Mouse (Mus musculus) heart, embryonic 12.5 days (tissue): ENCODE results near the gene Tanc1. TPM values are rescaled to one million over a fixed set of nuclear protein-coding genes. Genes with fewer than 3 reads are reported as not detected.

ENCODE experiments used
- ATAC-seq: fragments of 200-750 bp; cut with Nextera tagmentation; 2 replicates; pipeline ENCODE4 v1.8.0; 2017; ENCODE audit warnings: moderate TSS enrichment, moderate library complexity; ENCODE audit not compliant: insufficient number of reproducible peaks, low FRiP score
- H3K27ac ChIP-seq: fragments of 300-500 bp; sonication (generic); 2 replicates; pipeline ENCODE4 v1.5.1; 2016; ENCODE audit warnings: mild to moderate bottlenecking, moderate library complexity; ENCODE audit not compliant: poor library complexity, severe bottlenecking
- H3K27me3 ChIP-seq: fragments of 300-500 bp; sonication (generic); replicated peaks from 2 replicates; pipeline ENCODE4 v1.6.1; 2016; ENCODE audit warnings: mild to moderate bottlenecking, moderate library complexity
- H3K36me3 ChIP-seq: fragments of 300-500 bp; sonication (generic); 2 replicates; pipeline ENCODE4 v1.6.1; 2016; ENCODE audit warnings: mild to moderate bottlenecking, moderate library complexity
- H3K4me1 ChIP-seq: fragments of 300-500 bp; sonication (generic); replicated peaks from 2 replicates; pipeline ENCODE4 v1.6.1; 2016; ENCODE audit warnings: mild to moderate bottlenecking
- H3K4me2 ChIP-seq: fragments of 300-500 bp; sonication (generic); 2 replicates; pipeline ENCODE4 v1.6.1; 2016; ENCODE audit warnings: mild to moderate bottlenecking, moderate library complexity
- H3K4me3 ChIP-seq: fragments of 300-500 bp; sonication (generic); 2 replicates; pipeline ENCODE4 v1.5.1; 2016; ENCODE audit warnings: mild to moderate bottlenecking
- H3K9ac ChIP-seq: fragments of 300-500 bp; sonication (generic); 2 replicates; pipeline ENCODE4 v1.6.1; 2016; ENCODE audit warnings: mild to moderate bottlenecking, moderate library complexity
- H3K9me3 ChIP-seq: fragments of 300-500 bp; sonication (generic); replicated peaks from 2 replicates; pipeline ENCODE4 v1.6.1; 2016; ENCODE audit warnings: mild to moderate bottlenecking, moderate library complexity
- WGBS: fragments of 180-500 bp; shearing (Covaris S2); methylation state at CpG from one replicate; pipeline ENCODE4 v1.1.7; 2016; 5-methylcytosine and 5-hydroxymethylcytosine counted together
- polyA plus RNA-seq: library from polyadenylated mRNA; unstranded; fragments of >200 nt; fragmentation: Nextera tagmentation; extraction: Ambion mirVana; gene quantifications from 2 replicates; pipeline ENCODE4 v1.2.1, GENCODE M21; 2016

Gene Tanc1
- polyA plus RNA-seq, 1 experiment from 2014 or later, result 37.4 TPM

GRCm38 (mm10) chr2:59628057-59628901, 16.4 kb downstream of the Tanc1 start:
- Histone ChIP-seq H3K27ac (peak overlapping the region; percentile 83), H3K9me3 (no peaks in the 10 kb centered on the region), H3K4me1 (peaks cover 72% of the 10 kb centered on the region), H3K36me3 (peaks cover 4% of the 10 kb centered on the region; the same call in 1 of the 2 replicates), H3K4me2 (peak overlapping the region; percentile 11), H3K27me3 (no peaks in the 10 kb centered on the region), H3K9ac (no peak overlapping the region), H3K4me3 (no peak overlapping the region)
- 44% methylated on average over 17 of the region's 17 CpGs for WGBS
- ATAC-seq, result peak; percentile 26; the same call in 1 of the 2 replicates

- H3K27me3 ChIP-seq, result no peaks in the 10 kb centered on the region
- no peak overlapping the region for H3K4me2 ChIP-seq
- no peaks in the 10 kb centered on the region for H3K36me3 ChIP-seq
- no peak overlapping the region for H3K4me3 ChIP-seq
- peaks cover 67% of the 10 kb centered on the region for H3K4me1 ChIP-seq
- ATAC-seq, result no peak
- peak overlapping the region; percentile 17; the same call in 1 of the 2 replicates for H3K27ac ChIP-seq
- WGBS, result 61% methylated on average over 4 of the region's 4 CpGs
- H3K9me3 ChIP-seq, result peaks cover 4% of the 10 kb centered on the region; the same call in 1 of the 2 replicates
- no peak overlapping the region for H3K9ac ChIP-seq
Observed at GRCm38 (mm10) chr2:59629829-59630228, 18.0 kb downstream of the Tanc1 start.

GRCm38 (mm10) chr2:59631406-59631805, 19.6 kb downstream of the Tanc1 start:
- H3K4me1 ChIP-seq, result peaks cover 65% of the 10 kb centered on the region
- H3K27ac ChIP-seq, result no peak overlapping the region
- no peak overlapping the region for H3K9ac ChIP-seq
- WGBS, result 71% methylated on average over 5 of the region's 5 CpGs
- no peak overlapping the region for H3K4me3 ChIP-seq
- no peak overlapping the region for H3K4me2 ChIP-seq
- peaks cover 9% of the 10 kb centered on the region; the same call in 1 of the 2 replicates for H3K9me3 ChIP-seq
- no peaks in the 10 kb centered on the region for H3K27me3 ChIP-seq
- H3K36me3 ChIP-seq, result no peaks in the 10 kb centered on the region
- no peak for ATAC-seq

GRCm38 (mm10) chr2:59633761-59634430, 22.1 kb downstream of the Tanc1 start:
- 70% methylated on average over 5 of the region's 5 CpGs for WGBS
- no peaks in the 10 kb centered on the region for H3K36me3 ChIP-seq

GRCm38 (mm10) chr2:59637040-59637785, 25.4 kb downstream of the Tanc1 start:
- 80% methylated on average over 18 of the region's 18 CpGs for WGBS
- Histone ChIP-seq H3K4me3 (no peak overlapping the region), H3K4me2 (no peak overlapping the region), H3K4me1 (peaks cover 49% of the 10 kb centered on the region), H3K36me3 (no peaks in the 10 kb centered on the region), H3K27me3 (no peaks in the 10 kb centered on the region), H3K9me3 (peaks cover 9% of the 10 kb centered on the region; the same call in 1 of the 2 replicates), H3K9ac (no peak overlapping the region), H3K27ac (no peak overlapping the region)
- no peak for ATAC-seq

More at GRCm38 (mm10) chr2:59633761-59634430, 22.1 kb downstream of the Tanc1 start:
- ATAC-seq, result no peak
- Histone ChIP-seq H3K27me3 (no peaks in the 10 kb centered on the region), H3K9ac (no peak overlapping the region), H3K4me2 (no peak overlapping the region), H3K9me3 (peaks cover 9% of the 10 kb centered on the region; the same call in 1 of the 2 replicates), H3K4me3 (no peak overlapping the region), H3K27ac (no peak overlapping the region), H3K4me1 (peaks cover 56% of the 10 kb centered on the region)

- H3K27me3 ChIP-seq, result no peaks in the 10 kb centered on the region
- no peak for ATAC-seq
- WGBS, result 72% methylated on average over 8 of the region's 8 CpGs
- no peak overlapping the region for H3K27ac ChIP-seq
- no peak overlapping the region for H3K4me2 ChIP-seq
- H3K4me1 ChIP-seq, result peaks cover 67% of the 10 kb centered on the region
- H3K9me3 ChIP-seq, result no peaks in the 10 kb centered on the region
- H3K36me3 ChIP-seq, result peaks cover 10% of the 10 kb centered on the region
- no peak overlapping the region for H3K9ac ChIP-seq
- no peak overlapping the region for H3K4me3 ChIP-seq
Observed at GRCm38 (mm10) chr2:59642722-59643121, 30.9 kb downstream of the Tanc1 start.

- Histone ChIP-seq H3K27ac (no peak overlapping the region), H3K9me3 (no peaks in the 10 kb centered on the region), H3K4me2 (no peak overlapping the region), H3K9ac (no peak overlapping the region), H3K4me1 (peaks cover 77% of the 10 kb centered on the region), H3K36me3 (peaks cover 10% of the 10 kb centered on the region), H3K4me3 (no peak overlapping the region), H3K27me3 (no peaks in the 10 kb centered on the region)
- ATAC-seq, result no peak
- 42% methylated on average over 5 of the region's 5 CpGs for WGBS
Observed at GRCm38 (mm10) chr2:59644816-59645215, 33.0 kb downstream of the Tanc1 start.

- Histone ChIP-seq H3K4me3 (no peak overlapping the region), H3K4me2 (no peak overlapping the region), H3K9ac (no peak overlapping the region), H3K4me1 (peaks cover 74% of the 10 kb centered on the region), H3K36me3 (peaks cover 10% of the 10 kb centered on the region), H3K9me3 (no peaks in the 10 kb centered on the region), H3K27ac (no peak overlapping the region), H3K27me3 (no peaks in the 10 kb centered on the region)
- no peak for ATAC-seq
- WGBS, result 71% methylated on average over 3 of the region's 3 CpGs
Observed at GRCm38 (mm10) chr2:59645515-59645914, 33.7 kb downstream of the Tanc1 start.

GRCm38 (mm10) chr2:59646740-59647390, 35.0 kb downstream of the Tanc1 start:
- no peak overlapping the region for H3K4me3 ChIP-seq
- H3K9ac ChIP-seq, result no peak overlapping the region
- WGBS, result 78% methylated on average over 20 of the region's 20 CpGs
- H3K27ac ChIP-seq, result no peak overlapping the region
- no peak for ATAC-seq
- peaks cover 12% of the 10 kb centered on the region for H3K36me3 ChIP-seq
- no peak overlapping the region for H3K4me2 ChIP-seq
- no peaks in the 10 kb centered on the region for H3K9me3 ChIP-seq
- peaks cover 67% of the 10 kb centered on the region for H3K4me1 ChIP-seq
- no peaks in the 10 kb centered on the region for H3K27me3 ChIP-seq

GRCm38 (mm10) chr2:59648444-59648843, 36.6 kb downstream of the Tanc1 start:
- H3K4me1 ChIP-seq, result peaks cover 62% of the 10 kb centered on the region
- H3K36me3 ChIP-seq, result peaks cover 12% of the 10 kb centered on the region
- H3K4me3 ChIP-seq, result no peak overlapping the region
- no peaks in the 10 kb centered on the region for H3K27me3 ChIP-seq
- peak overlapping the region; percentile 10; the same call in 1 of the 2 replicates for H3K9ac ChIP-seq
- no peak for ATAC-seq
- no peaks in the 10 kb centered on the region for H3K9me3 ChIP-seq
- H3K4me2 ChIP-seq, result peak overlapping the region; percentile 34
- WGBS, result 31% methylated on average over 12 of the region's 12 CpGs
- H3K27ac ChIP-seq, result peak overlapping the region; percentile 2; the same call in 1 of the 2 replicates
